Mouse (Mus musculus): Measurements from ENCODE around the gene Cox10.

The Cox10 gene

DNA sequence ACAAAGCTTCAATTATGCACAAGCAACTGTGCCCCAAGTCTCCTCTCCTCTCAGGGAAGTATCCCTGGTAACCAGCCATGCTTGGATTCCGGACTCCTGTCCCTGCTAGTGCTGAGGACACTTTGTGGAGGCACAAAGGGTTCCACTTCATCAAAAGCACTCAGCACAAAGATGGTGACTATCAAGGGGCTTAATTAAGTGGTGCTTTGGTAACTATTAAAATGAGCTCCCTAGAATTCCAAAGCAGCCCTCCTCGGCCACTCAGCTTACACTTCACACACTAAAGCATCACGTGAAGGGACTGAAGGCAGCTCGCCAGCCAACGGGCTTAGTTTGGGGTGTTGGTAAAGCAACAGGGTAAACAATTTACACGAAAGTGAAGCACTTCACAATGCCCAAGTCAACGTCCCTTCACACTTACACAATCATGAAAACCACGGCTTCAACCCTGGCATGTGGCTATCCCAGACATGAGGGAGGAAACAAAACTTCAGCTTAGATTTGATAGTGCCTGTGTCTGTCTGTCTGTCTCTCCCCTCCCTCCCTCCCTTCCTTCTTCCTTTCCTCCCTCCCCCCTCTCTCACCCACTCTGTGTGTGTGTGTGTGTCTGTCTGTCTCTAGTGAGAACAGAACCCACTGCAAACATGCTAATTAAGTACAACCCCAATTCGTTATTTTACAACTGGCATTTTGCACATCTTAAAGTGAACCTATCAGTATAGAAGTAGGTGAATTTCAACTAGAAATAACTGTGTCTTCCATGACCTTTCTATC is 27.9 kb downstream of the Cox10 start:
- ATAC-seq (ENCODE audit: insufficient number of reproducible peaks, low FRiP score, low TSS enrichment) = no peak

DNA sequence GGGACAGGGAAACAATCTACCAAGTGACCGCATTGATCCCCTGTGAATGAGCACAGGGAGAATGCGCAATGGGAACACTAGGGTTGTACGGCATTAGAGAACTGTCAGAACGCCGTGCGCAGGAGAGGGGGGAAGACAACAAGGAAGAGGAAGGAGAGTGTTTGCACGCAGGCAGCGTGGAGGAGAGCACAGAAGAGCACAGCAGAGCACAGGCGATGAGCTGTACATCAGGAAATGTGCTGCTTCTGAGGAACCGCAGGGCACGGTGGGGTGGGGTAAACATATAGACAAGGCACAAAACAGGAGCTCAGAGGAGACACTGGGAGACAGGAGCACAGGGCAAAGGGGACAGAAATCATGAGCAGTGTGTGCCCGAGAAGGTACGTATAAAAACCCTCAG is 31.8 kb downstream of the Cox10 start:
- ATAC-seq (ENCODE audit: insufficient number of reproducible peaks, low FRiP score, low TSS enrichment) = no peak

DNA sequence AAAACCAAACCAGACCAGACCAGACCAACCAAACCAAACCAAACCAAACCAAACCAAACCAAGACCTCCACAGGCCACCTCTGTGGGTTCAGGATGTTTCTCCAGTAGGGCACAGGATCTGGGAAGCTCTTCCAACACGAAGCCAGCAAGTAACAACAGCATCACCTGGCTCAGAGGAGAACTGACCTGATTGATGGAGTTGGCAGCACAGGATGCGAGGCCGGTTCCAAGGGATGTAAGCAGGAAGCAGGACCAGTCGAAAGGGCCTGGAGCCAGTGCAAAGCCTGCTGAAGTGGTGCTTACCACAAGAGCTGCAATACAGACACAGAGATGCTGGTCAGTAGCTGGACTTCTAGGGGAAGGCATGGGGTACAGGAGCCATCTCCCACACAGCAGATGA is 34.2 kb downstream of the Cox10 start:
- ATAC-seq (ENCODE audit: insufficient number of reproducible peaks, low FRiP score, low TSS enrichment) = no peak

DNA sequence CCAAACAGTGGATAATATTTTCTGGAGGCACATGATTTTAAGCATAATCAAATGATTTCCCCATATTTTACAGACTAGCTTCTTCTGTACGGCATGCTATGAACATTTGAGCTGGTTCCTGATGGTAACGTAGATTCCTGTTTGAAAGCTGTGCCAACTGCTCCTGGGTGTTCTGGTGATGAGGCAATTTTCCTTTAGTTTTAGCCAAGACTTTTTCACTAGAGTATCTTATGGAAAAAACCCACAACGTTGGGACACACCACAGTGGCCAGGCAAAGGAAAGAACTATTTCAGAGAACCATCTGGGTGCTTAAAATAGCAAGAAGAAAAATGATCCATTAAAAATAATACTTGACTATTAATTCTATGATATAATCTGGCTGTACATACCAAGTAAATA is 35.2 kb downstream of the Cox10 start:
- ATAC-seq (ENCODE audit: insufficient number of reproducible peaks, low FRiP score, low TSS enrichment) = no peak

DNA sequence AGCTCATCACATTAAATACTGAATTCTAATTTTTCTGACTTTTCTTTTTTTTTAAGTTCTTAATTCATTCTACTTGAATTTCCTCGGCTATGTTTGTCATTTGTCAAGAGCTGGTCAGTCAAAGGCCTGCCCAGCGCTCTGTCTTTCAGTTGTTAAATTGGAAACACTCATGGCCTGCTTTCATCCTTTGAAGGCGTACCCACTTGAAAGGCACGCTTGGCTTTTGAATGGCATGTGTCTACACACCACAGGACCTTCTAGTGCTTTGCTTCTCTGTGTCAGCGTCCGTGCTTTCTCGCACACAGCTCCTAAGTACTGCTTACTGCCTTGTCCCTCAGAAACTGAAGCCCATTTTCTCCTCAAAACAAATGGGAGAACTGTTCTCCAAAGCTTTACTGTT is 38.0 kb downstream of the Cox10 start:
- ATAC-seq (ENCODE audit: insufficient number of reproducible peaks, low FRiP score, low TSS enrichment) = no peak

DNA sequence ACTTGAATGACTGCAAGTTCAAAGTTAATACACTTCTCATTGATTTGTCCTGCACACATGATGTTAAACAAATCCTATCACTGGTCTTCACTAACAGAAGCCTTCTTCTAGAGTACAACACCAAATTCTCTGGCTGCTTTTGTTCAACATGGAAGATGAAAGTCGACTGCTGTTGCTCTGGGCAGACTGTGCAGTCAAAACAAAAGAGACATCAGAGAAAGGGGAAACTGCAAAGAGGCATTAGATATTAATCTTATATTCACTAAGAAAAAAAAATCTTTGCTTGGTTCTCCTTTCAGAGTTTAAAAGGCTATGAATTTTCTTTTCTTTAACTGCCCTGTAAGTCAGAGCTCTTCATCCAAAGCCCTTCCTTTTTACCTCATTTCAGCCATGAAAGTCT is 39.7 kb downstream of the Cox10 start:
- ATAC-seq (ENCODE audit: insufficient number of reproducible peaks, low FRiP score, low TSS enrichment) = no peak

DNA sequence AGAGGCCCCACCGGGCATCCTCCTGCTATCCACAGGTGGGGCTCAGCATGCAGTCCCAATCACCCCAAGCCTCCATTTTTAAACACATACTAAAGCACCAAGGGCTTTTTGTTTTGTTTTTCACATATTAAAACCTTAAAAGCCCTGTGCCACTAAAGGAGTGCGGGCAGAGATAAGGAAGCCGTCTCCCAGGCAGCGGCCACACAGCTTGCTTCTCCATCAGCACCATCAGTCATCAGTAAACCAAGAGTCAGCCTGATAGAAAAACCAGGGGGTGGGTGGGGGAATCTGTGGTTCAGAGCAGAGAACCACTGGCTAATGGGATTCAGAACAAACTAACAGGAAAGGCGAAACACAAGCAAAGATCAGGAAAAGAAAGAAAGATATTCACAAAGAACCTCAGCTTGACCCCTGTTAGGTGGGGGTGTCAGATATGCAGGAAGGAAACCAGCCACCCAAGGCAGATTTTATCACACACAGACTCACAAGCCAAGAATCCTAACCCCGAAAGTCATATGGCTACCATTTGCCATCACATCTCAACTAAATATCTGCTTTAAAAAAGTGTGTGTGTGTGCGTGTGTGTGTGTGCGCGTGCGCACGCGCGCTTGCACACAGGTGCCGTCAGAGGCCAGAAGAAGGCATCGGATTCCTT is 41.7 kb downstream of the Cox10 start:
- ATAC-seq (ENCODE audit: insufficient number of reproducible peaks, low FRiP score, low TSS enrichment) = no peak

DNA sequence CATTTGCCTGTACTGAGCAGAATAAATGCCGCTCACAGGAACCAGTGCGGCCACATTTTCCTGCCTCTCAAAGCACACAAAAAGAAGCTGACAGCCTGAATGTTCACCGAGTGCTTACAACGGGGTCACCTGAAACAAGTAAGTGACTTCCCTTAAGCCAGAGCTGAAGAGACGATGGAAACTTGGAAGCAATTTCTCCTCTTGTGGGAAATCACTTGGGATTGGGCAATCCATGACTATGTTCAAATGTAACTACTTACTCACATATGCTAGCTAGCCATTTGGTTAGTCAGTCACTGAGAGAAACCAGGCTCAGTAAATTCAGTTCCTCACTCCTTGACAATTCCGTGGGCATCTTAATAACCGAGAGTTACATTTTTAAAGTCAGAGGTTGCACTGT is 43.0 kb downstream of the Cox10 start:
- no peak for ATAC-seq (ENCODE audit: insufficient number of reproducible peaks, low FRiP score, low TSS enrichment)

DNA sequence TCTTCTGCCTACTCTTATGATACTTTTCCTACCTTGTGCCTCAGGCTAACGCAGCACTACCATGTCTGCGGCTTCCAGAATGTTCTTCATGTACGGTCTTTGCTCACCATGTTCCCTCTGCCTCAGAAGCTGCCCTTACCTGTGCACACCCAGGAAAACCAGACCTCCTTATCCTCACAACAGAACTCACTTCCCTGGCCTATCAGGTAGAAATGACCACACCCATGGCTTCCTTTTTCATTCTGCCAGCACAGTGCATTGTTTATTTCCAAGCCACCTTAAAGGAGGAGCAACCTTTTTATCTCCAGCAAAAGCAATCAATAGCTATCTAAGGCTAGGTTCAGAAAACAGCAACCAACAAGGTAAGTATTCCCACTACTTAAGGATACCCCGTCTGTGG is 43.6 kb downstream of the Cox10 start:
- ATAC-seq (ENCODE audit: insufficient number of reproducible peaks, low FRiP score, low TSS enrichment) = no peak

DNA sequence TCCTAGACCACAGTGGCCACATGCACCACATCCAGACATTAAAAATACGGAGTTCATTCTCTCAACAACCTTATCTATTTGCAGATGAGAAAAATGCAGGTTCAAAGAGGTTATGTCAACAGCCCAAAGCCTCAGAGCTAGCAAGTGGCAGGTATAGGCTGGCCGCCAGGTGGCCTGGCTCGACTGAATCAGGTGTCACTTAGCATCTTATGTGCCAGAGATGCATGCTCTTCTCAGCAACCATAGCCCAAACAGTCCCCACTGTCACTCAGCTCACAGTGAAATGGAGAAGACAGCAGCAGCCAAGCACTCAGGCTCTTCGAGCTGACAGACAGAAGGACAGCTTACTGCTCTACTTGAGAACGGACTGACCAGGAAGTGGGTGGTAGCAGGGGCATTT is 44.6 kb downstream of the Cox10 start:
- ATAC-seq (ENCODE audit: insufficient number of reproducible peaks, low FRiP score, low TSS enrichment) = no peak

DNA sequence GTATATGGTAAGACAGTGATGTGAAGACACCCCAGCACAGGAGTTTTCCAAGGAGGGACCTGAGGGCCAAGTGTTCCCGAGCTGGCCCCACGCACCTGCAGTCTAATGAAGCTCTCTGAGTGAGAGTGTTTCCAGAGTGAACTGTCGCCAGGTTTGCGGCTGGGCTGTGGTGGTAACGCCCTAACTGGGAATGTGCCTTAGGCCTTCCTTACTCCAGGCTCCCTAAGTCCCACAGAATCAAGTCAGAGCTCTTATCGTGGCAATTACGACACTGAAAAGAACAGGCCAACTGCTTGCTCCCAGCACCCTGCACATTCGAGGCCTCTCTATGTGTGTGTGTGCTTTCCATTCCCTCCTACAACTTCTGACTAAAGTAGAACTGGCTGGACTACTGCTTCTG is 51.8 kb downstream of the Cox10 start:
- ATAC-seq (ENCODE audit: insufficient number of reproducible peaks, low FRiP score, low TSS enrichment) = no peak

DNA sequence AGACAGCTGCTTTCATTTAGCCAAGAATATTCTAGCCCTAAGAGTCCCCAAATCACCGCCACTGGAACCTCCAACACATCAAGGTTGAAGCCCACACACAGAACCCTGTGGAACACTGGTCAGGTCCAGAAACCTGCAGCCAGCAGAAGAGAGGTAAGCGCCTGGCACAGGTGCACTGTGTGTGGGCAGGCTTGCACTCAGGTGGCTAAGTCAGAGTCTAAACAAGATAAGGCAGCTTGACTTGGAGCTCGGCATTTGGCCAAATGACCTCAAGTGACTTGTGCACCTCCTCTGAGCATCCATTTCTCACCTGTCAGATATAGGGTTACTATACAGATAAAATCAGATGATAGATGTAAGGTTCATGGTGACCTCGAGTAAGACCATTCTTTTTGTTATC is 53.4 kb downstream of the Cox10 start:
- no peak for ATAC-seq (ENCODE audit: insufficient number of reproducible peaks, low FRiP score, low TSS enrichment)

DNA sequence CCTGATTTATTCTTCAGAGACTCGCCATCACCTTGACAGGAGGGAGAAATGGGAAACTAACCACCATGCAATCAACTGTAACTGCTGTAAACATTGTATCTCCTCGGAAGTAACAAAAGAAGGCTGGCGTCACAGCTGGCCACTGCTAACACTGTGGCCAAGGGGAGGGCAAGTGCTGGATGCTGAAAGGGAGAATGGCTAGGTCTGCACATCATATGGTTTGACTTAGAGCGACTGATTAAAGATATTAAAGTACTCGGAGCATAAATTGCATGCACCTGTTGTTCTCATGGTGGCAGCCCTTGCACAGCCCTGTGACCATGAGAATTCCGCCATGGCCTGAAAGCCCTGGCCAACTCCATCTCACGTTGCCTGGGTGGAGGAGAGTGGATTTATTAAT is 54.7 kb downstream of the Cox10 start:
- no peak for ATAC-seq (ENCODE audit: insufficient number of reproducible peaks, low FRiP score, low TSS enrichment)

DNA sequence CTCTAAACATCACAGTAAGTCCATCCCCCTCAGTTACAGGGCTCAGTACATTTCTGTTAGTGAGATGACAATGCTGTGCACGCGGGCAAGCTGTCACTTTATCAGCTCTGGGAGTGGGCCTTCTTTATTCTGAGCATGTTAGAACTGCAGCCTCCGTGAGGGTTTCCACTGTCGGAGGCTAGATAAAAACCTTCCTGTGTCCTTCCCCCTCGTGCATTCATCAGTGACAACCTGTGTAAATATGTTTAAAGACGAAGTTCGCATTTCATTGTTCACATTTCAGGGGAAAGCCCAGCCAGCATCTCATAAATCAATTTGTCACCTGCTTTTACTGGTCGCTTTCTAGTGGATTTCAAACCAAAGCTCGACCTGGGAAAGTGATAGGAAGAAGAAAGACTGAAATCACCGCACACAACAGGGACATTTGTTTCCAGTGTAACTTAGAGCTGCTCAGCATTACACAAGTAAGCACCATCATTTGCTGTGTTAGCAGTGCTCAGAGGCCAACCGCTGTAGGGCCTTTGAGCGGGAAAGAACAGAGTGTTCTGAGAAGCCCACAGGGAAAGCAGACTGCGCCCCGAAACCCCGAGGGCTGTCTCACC is 55.8 kb downstream of the Cox10 start:
- ATAC-seq (ENCODE audit: insufficient number of reproducible peaks, low FRiP score, low TSS enrichment) = no peak

DNA sequence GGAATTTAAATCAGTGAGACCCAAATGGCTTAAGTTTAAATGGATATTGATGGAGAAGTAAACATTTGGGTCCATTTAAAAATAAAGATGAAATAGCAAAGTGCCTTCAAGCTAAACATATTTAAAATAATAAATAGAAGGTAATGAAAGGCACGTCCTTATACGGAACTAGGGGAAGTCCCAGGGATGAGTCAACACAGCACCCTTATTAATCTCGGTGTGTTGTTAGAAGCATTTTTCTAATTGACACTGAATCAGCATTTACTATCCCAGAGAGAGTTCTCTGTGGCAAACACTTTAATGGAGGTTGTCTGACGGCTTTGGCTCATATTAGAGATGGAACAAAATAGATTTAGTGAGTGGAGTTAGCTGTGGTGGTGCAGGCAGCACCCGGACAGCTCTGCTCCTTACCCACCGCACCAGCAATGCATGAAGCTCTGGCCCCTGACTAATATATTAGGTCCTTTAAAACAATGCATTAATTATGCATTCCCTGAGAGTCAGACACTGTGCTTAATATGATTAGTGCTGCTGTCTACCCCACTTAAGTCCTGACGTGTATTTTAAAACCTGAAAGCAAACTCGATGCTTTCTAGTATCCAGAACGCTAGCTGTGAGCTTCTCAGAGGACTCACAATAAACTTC is 56.7 kb downstream of the Cox10 start:
- ATAC-seq (ENCODE audit: insufficient number of reproducible peaks, low FRiP score, low TSS enrichment) = no peak

DNA sequence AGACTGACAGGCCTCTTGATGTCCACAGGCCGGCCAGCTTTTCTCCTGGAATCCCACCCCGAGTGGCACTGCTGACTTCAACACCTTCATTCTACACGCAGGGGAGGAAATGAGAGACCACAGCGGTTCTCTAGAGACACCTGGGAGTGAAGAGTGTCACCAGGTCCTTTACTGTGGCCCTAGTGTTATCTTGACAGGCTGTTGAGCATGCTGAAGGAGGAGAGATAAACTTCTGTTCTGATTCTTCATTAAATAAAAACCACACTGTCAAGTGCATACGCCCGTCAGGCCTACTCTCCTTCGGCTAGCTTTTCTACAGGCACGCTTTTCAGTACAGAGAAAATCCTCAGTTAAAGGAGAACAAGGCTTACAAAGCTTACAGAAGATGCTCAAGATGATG is 60.0 kb downstream of the Cox10 start:
- no peak for ATAC-seq (ENCODE audit: insufficient number of reproducible peaks, low FRiP score, low TSS enrichment)

DNA sequence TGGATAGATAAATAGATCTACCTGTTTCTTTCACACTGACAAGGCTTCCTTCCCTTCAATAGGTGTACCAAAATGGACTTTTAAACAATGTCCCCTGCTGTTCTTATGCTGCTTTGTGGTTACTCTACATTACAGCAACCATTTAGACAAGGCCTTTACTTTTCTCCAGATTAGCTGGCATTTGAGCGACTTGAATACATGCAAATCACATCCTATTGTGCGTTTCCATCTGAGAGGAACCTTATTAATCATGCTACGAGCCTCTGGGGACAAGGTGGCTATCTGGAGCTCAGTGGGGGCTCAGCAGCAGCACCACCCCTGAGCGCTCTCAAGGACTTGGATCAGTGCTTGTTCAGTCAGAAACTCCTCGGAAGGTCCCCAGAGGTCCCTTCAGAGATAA is 61.1 kb downstream of the Cox10 start:
- ATAC-seq (ENCODE audit: insufficient number of reproducible peaks, low FRiP score, low TSS enrichment) = no peak

DNA sequence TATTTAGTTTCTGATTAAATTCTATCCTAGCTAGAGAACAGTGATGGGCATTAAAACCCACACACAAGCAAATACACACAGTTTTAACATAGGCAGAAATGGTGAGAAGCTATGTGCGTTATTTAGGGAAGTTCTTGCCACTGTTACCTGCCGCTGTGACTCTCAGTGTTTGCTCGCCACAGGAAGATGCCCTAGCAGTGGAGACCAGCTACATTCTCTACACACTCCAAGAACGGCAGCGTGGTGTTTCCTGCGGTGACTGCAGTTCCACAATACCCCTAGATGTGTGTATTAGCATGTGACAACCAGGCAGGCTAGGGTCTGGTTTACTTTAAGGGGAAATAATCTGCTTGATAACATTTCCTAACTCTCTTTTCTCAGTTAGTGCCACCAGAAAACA is 64.0 kb downstream of the Cox10 start:
- ATAC-seq (ENCODE audit: insufficient number of reproducible peaks, low FRiP score, low TSS enrichment) = no peak

DNA sequence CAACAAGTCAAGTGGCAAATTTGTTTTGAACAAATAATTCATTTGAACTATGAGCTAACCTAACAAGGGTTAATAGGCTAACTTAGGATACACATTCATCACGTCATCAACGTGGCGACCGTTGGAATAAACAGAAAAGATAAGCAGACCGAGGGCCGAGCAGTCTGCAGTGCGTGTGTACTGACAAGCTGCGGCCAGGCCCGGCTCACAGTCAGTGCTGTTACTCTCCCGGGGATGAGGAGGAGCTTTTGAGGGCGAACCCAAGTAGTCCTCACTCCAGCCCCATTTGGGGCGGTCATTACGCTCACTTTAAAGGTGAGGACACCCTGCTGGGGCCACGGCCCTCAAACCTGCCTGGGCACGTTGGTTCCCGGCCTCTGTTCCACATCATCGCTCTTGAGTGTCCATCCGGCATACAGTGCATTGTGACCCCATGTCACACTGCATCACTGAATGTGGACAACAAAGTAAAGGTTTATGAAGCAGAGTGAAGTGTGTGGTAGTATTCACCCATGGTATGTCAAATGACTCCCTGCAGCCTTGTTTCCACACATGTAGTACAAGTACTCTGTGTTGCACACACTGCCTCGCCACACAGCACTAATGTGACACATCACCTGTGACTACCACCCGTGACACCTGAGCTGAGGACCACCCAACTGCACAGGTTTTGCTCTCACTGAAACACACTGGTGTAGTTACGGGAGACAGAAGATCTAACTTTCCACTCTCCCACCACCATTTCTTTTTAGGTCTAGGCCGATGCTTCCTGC is 68.4 kb downstream of the Cox10 start:
- no peak for ATAC-seq (ENCODE audit: insufficient number of reproducible peaks, low FRiP score, low TSS enrichment)

DNA sequence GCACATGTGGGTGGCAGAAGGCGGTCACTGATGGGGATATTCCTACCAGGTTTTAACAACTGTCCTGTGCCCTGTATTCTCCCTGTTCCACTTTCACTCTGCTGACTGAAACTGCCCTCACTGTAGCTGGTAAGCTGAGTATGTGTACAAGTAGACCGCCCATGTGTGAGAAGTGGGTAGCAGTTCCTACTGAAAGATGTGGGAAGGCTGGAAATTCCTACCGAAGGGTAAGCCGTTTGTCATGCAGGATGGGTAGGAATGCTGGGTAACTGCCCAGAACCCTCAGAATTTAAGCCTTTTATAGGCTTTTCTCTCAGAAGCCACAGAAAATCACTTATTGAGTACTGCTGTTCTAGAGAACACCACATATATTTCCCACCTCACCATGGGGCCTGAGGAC is 75.1 kb downstream of the Cox10 start:
- no peak for ATAC-seq (ENCODE audit: insufficient number of reproducible peaks, low FRiP score, low TSS enrichment)

DNA sequence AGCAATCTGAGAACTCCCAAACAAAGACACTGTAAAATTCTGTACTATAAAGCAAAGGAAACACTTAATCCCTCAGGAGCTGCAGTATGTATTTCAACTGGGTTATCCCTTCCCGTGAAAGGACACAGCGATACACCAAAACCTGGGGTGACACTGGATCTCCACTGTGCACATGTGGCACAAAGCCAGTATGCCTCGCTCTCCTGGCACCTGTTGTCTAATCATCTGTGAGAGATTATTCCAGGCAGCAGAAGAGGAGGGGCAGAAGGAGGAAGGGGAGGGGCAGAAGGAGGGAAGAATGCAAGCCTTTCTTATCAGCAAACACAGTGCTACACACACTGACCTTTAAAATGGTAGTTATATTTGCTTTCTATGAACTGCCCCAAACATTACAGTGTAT is 75.8 kb downstream of the Cox10 start:
- ATAC-seq (ENCODE audit: insufficient number of reproducible peaks, low FRiP score, low TSS enrichment) = no peak
